Mouse (Mus musculus): ENCODE results near the gene Fhad1.

DNA sequence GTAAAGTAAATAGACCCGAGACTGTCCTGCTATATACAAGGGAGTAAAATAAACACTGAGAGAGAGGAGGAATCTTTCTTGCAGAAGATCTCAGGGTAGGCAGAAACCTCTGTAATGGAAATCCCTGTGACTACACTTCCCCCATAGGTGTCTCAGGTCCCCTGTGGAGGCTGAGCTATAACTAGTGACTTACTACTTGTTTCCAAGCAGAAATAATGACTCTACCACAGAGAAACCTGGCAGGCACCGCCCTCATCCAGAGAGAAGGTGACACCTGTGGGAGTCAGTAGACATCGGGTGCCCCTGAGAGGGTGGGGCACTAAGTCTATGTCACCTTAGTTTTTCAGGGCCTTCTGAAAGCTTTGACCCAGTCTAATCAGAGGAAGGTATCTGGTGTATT, 18.0 kb downstream of the Fhad1 start:
- TF ChIP-seq CTCF (conservative IDR thresholded peaks at IDR 0.05 in 1 of 2, IDR thresholded peaks at IDR 0.05 in 1 of 2; ENCODE audit: low read depth in 2 of 2, low read length in 2 of 2), result no peak
- no peak for TF ChIP-seq MAX (IDR thresholded peaks at IDR 0.05; ENCODE audit: low read length)
- no peak for TF ChIP-seq NELFE (IDR thresholded peaks at IDR 0.05; ENCODE audit: low read depth, low read length)
- TF ChIP-seq USF1 (IDR thresholded peaks at IDR 0.05; ENCODE audit: low read depth, low read length), result no peak
- peak; percentile 69 for TF ChIP-seq ETS1 (conservative IDR thresholded peaks at IDR 0.05; ENCODE audit: low read depth, low read length)
- no peak for TF ChIP-seq MXI1 (IDR thresholded peaks at IDR 0.05; ENCODE audit: low read depth, low read length)
- TF ChIP-seq MAZ (IDR thresholded peaks at IDR 0.05; ENCODE audit: low read depth, low read length), result no peak
- no peak for TF ChIP-seq PAX5 (IDR thresholded peaks at IDR 0.05; ENCODE audit: low read length)
- TF ChIP-seq POLR2A (IDR thresholded peaks at IDR 0.05; ENCODE audit: low read depth, low read length), result no peak
- TF ChIP-seq SMC3 (IDR thresholded peaks at IDR 0.05; ENCODE audit: low read depth, low read length), result no peak
- TF ChIP-seq GABPA (IDR thresholded peaks at IDR 0.05; ENCODE audit: insufficient replicate concordance, low read depth, low read length), result no peak
- TF ChIP-seq TBP (conservative IDR thresholded peaks at IDR 0.05; ENCODE audit: low read depth, low read length), result no peak
- TF ChIP-seq SIN3A (IDR thresholded peaks at IDR 0.05; ENCODE audit: low read length), result no peak
- TF ChIP-seq CHD1 (IDR thresholded peaks at IDR 0.05; ENCODE audit: low read depth, low read length), result no peak
